Mouse (Mus musculus) heart, postnatal 4 days (tissue): ENCODE results near the gene Cidec. TPM values are rescaled to one million over a fixed set of nuclear protein-coding genes. Genes with fewer than 3 reads are reported as not detected.

Experiments
- microRNA-seq, 2 experiments: library from miRNA; unstranded; fragments of <30 nt; microRNA quantifications; one replicate each; pipeline ENCODE4 v1.2.0; 2021 to 2022
- total RNA-seq, 2 experiments: library from RNA; stranded (reverse); gene quantifications; 2 replicates each; pipeline ENCODE4 v1.2.3; 2021

Cidec gene
- total RNA-seq, 2 experiments from 2014 or later: 1.8 to 2.3 TPM

Small RNAs within 50 kb of the gene (microRNA-seq; reads per million reads assigned to microRNA genes)
- gene Gm24387: 0 reads per million in 2 experiments

Other genes with a start within 250 kb of the Cidec start
- gene Lhfpl4, start 240.4 kb downstream of the Cidec start, total RNA-seq: under 1 TPM; 0.50 to 0.61 TPM
- gene Mtmr14, start 197.9 kb downstream of the Cidec start, total RNA-seq: 10 to 100 TPM; 12.2 to 12.8 TPM
- gene Cpne9, start 153.5 kb downstream of the Cidec start, total RNA-seq: not detected
- gene Brpf1, start 128.6 kb downstream of the Cidec start, total RNA-seq: 10 to 100 TPM; 21.8 to 23.8 TPM
- gene Ogg1, start 108.8 kb downstream of the Cidec start, total RNA-seq: 1 to 10 TPM; 5.2 to 6.2 TPM
- 10 to 100 TPM; 73.5 to 73.7 TPM for gene Camk1, start 91.8 kb downstream of the Cidec start, total RNA-seq
- gene Tada3, start 57.9 kb downstream of the Cidec start, total RNA-seq: 10 to 100 TPM; 23.8 to 26.0 TPM
- 100 to 1,000 TPM; 142 to 143 TPM for gene Arpc4, start 57.6 kb downstream of the Cidec start, total RNA-seq
- gene Ttll3, start 46.5 kb downstream of the Cidec start, total RNA-seq: 1 to 10 TPM; 1.7 to 2.7 TPM
- gene Rpusd3, start 16.4 kb downstream of the Cidec start, total RNA-seq: 1 to 10 TPM; 7.1 to 7.9 TPM
- gene Jagn1, start 6.8 kb upstream of the Cidec start, total RNA-seq: 10 to 100 TPM; 28.3 to 34.7 TPM
- 1 to 10 TPM; 1.1 to 1.3 TPM for gene Il17re, start 22.7 kb upstream of the Cidec start, total RNA-seq
- gene Il17rc, start 35.7 kb upstream of the Cidec start, total RNA-seq: 10 to 100 TPM in 1 of 2 experiments, 1 to 10 TPM in 1; 7.9 to 10.2 TPM
- 10 to 100 TPM; 34.6 to 41.5 TPM for gene Creld1, start 47.5 kb upstream of the Cidec start, total RNA-seq
- not detected for gene Prrt3, start 66.2 kb upstream of the Cidec start, total RNA-seq
- gene Emc3, start 95.9 kb upstream of the Cidec start, total RNA-seq: 10 to 100 TPM; 61.9 to 63.6 TPM
- 10 to 100 TPM in 1 of 2 experiments, 1 to 10 TPM in 1; 7.9 to 10.2 TPM for gene Fancd2, start 95.9 kb upstream of the Cidec start, total RNA-seq
- gene Fancd2os, start 165.0 kb upstream of the Cidec start, total RNA-seq: not detected
- gene Brk1, start 169.0 kb upstream of the Cidec start, total RNA-seq: 100 to 1,000 TPM; 101 to 102 TPM
- gene Vhl, start 188.2 kb upstream of the Cidec start, total RNA-seq: 10 to 100 TPM; 13.6 to 18.6 TPM
- gene Irak2, start 202.7 kb upstream of the Cidec start, total RNA-seq: 10 to 100 TPM in 1 of 2 experiments, 1 to 10 TPM in 1; 8.9 to 11.1 TPM